Mouse (Mus musculus) small intestine, adult 2 months (tissue): ENCODE data around the gene Gm49403.

Source experiments
- CTCF ChIP-seq: fragments of 200-500 bp; IDR thresholded peaks from 2 replicates; pipeline ENCODE4 v1.5.1; 2012; ENCODE audit warnings: low read depth, mild to moderate bottlenecking, control low read depth, inconsistent platforms, low read length, moderate library complexity, mixed read lengths; ENCODE audit not compliant: insufficient replicate concordance, insufficient read length; ENCODE audit errors: extremely low read depth
- POLR2A ChIP-seq: fragments of 200-500 bp; IDR thresholded peaks from 2 replicates; pipeline ENCODE4 v1.6.1; 2012; ENCODE audit warnings: low read depth, mild to moderate bottlenecking, control low read depth, inconsistent platforms, low read length, moderate library complexity

GRCm38 (mm10) chr19:8920836-8921291 is 37.1 kb downstream of the Gm49403 start:
- TF ChIP-seq CTCF (no peak), POLR2A (no peak)
